Mouse (Mus musculus): ENCODE measurements around the gene Gm10203. TPM values are rescaled to one million over a fixed set of nuclear protein-coding genes. Genes with fewer than 3 reads are reported as not detected.

Gm10203 gene
- polyA plus RNA-seq, 1 experiment from 2014 or later = not detected

GRCm38 (mm10) chr6:149141393-149142173, 11.6 kb downstream of the Gm10203 start:
- DNase-seq (ENCODE audit: low spot score, missing footprints) = peak; percentile 97
- Histone ChIP-seq H3K27me3 (ENCODE audit: control insufficient read depth, insufficient read depth, low read length) (no peaks in the 10 kb centered on the region), H3K27ac (ENCODE audit: low read depth, low read length) (no peak overlapping the region), H3K4me2 (peak overlapping the region; percentile 59), H3K9me3 (ENCODE audit: control insufficient read depth, low read length) (no peaks in the 10 kb centered on the region), H3K4me3 (ENCODE audit: low read depth, low read length) (peak overlapping the region; percentile 39), H3K4me1 (ENCODE audit: control insufficient read depth, insufficient read depth, low read length) (0 out of 2 replicates have a peak, but pooled peaks cover 2% of the 10 kb centered on the region), H3K9ac (ENCODE audit: low read length) (peak overlapping the region; percentile 70), H3K36me3 (ENCODE audit: control insufficient read depth, insufficient read depth, low read length) (no peaks in the 10 kb centered on the region)
- 7% methylated on average over 36 of the region's 36 CpGs for WGBS
- peak; percentile 95 for ATAC-seq (ENCODE audit: low FRiP score)

DNA sequence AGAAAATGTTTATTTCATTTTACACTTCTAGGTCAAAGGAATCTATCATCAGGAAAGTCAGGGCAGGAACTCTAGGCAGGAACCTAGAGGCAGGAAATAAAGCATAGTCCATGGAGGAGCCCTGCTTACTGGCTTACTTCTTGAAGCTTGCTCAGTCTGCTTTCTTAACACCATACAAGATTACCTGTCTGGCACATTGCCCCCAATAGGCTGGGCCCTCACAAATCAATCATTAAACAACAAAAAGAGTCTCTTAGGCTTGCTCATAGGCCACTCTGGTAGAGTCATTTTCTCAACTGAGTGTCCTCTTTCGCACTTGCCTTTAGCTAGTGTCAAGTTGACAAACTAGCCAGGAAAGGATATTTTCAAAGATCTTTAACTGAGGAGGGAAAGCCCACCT, 15.2 kb downstream of the Gm10203 start:
- H3K27ac ChIP-seq (ENCODE audit: low read depth, low read length) = no peak overlapping the region
- WGBS = 87% methylated on average over 1 of the region's 1 CpGs
- H3K4me1 ChIP-seq (ENCODE audit: control insufficient read depth, insufficient read depth, low read length) = 0 out of 2 replicates have a peak, but pooled peaks cover 2% of the 10 kb centered on the region
- no peaks in the 10 kb centered on the region for H3K27me3 ChIP-seq (ENCODE audit: control insufficient read depth, insufficient read depth, low read length)
- H3K9me3 ChIP-seq (ENCODE audit: control insufficient read depth, low read length) = no peaks in the 10 kb centered on the region
- H3K4me2 ChIP-seq = no peak overlapping the region
- H3K36me3 ChIP-seq (ENCODE audit: control insufficient read depth, insufficient read depth, low read length) = no peaks in the 10 kb centered on the region
- H3K4me3 ChIP-seq (ENCODE audit: low read depth, low read length) = no peak overlapping the region
- H3K9ac ChIP-seq (ENCODE audit: low read length) = no peak overlapping the region
- ATAC-seq (ENCODE audit: low FRiP score) = no peak
- DNase-seq (ENCODE audit: low spot score, missing footprints) = no peak

- no peak overlapping the region for H3K9ac ChIP-seq (ENCODE audit: low read length)
- H3K36me3 ChIP-seq (ENCODE audit: control insufficient read depth, insufficient read depth, low read length) = no peaks in the 10 kb centered on the region
- no peak overlapping the region for H3K27ac ChIP-seq (ENCODE audit: low read depth, low read length)
- H3K27me3 ChIP-seq (ENCODE audit: control insufficient read depth, insufficient read depth, low read length) = no peaks in the 10 kb centered on the region
- DNase-seq (ENCODE audit: low spot score, missing footprints) (peak; percentile 75), ATAC-seq (ENCODE audit: low FRiP score) (no peak)
- 95% methylated on average over 7 of the region's 7 CpGs for WGBS
- H3K4me1 ChIP-seq (ENCODE audit: control insufficient read depth, insufficient read depth, low read length) = no peaks in the 10 kb centered on the region
- no peaks in the 10 kb centered on the region for H3K9me3 ChIP-seq (ENCODE audit: control insufficient read depth, low read length)
- H3K4me3 ChIP-seq (ENCODE audit: low read depth, low read length) = no peak overlapping the region
- H3K4me2 ChIP-seq = no peak overlapping the region
Measured at GRCm38 (mm10) chr6:149148436-149149229, 18.7 kb downstream of the Gm10203 start.

DNA sequence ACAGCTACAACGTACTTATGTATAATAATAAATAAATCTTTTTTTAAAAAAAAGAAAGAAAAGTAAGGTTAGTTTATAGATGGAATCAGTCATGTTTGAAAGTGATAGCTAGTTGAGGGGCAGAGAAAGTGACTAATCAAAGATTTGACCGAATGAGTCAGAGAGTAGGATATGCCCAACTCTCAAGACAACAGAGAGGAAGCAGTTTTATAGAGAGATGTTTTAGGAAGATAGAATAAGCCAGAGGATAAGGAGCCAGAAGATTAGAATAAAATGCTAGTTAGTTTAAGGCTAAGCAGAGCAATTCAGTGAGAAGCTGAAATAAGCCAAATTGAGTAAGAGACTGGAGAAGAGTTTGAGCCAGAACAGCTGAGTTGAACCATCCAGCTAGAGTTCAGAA, 22.1 kb downstream of the Gm10203 start:
- no peak for DNase-seq (ENCODE audit: low spot score, missing footprints)
- Histone ChIP-seq H3K4me2 (no peak overlapping the region), H3K9me3 (ENCODE audit: control insufficient read depth, low read length) (no peaks in the 10 kb centered on the region), H3K4me1 (ENCODE audit: control insufficient read depth, insufficient read depth, low read length) (peaks cover 8% of the 10 kb centered on the region), H3K4me3 (ENCODE audit: low read depth, low read length) (no peak overlapping the region), H3K9ac (ENCODE audit: low read length) (no peak overlapping the region), H3K27ac (ENCODE audit: low read depth, low read length) (no peak overlapping the region), H3K27me3 (ENCODE audit: control insufficient read depth, insufficient read depth, low read length) (no peaks in the 10 kb centered on the region), H3K36me3 (ENCODE audit: control insufficient read depth, insufficient read depth, low read length) (0 out of 2 replicates have a peak, but pooled peaks cover 3% of the 10 kb centered on the region)
- 100% methylated on average over 2 of the region's 2 CpGs for WGBS
- ATAC-seq (ENCODE audit: low FRiP score) = no peak

- peaks cover 8% of the 10 kb centered on the region for H3K4me1 ChIP-seq (ENCODE audit: control insufficient read depth, insufficient read depth, low read length)
- no peaks in the 10 kb centered on the region for H3K27me3 ChIP-seq (ENCODE audit: control insufficient read depth, insufficient read depth, low read length)
- H3K36me3 ChIP-seq (ENCODE audit: control insufficient read depth, insufficient read depth, low read length) = 0 out of 2 replicates have a peak, but pooled peaks cover 3% of the 10 kb centered on the region
- H3K27ac ChIP-seq (ENCODE audit: low read depth, low read length) = no peak overlapping the region
- H3K9ac ChIP-seq (ENCODE audit: low read length) = 0 out of 2 replicates have a peak overlapping the region, but pooled peaks have one; percentile 5
- H3K4me2 ChIP-seq = no peak overlapping the region
- H3K4me3 ChIP-seq (ENCODE audit: low read depth, low read length) = no peak overlapping the region
- DNase-seq (ENCODE audit: low spot score, missing footprints) (peak; percentile 14), ATAC-seq (ENCODE audit: low FRiP score) (peak; percentile 17; the same call in 1 of the 2 replicates)
- H3K9me3 ChIP-seq (ENCODE audit: control insufficient read depth, low read length) = no peaks in the 10 kb centered on the region
- 46% methylated on average over 6 of the region's 6 CpGs for WGBS
Measured at GRCm38 (mm10) chr6:149153473-149154115, 23.6 kb downstream of the Gm10203 start.

- Histone ChIP-seq H3K9ac (ENCODE audit: low read length) (0 out of 2 replicates have a peak overlapping the region, but pooled peaks have one; percentile 5), H3K36me3 (ENCODE audit: control insufficient read depth, insufficient read depth, low read length) (0 out of 2 replicates have a peak, but pooled peaks cover 3% of the 10 kb centered on the region)
- peak; percentile 52; the same call in 1 of the 2 replicates for ATAC-seq (ENCODE audit: low FRiP score)
Measured at GRCm38 (mm10) chr6:149154116-149155030, 24.4 kb downstream of the Gm10203 start.

GRCm38 (mm10) chr6:149155031-149155841, 25.3 kb downstream of the Gm10203 start:
- no peak for ATAC-seq (ENCODE audit: low FRiP score)
- Histone ChIP-seq H3K27me3 (ENCODE audit: control insufficient read depth, insufficient read depth, low read length) (no peaks in the 10 kb centered on the region), H3K36me3 (ENCODE audit: control insufficient read depth, insufficient read depth, low read length) (0 out of 2 replicates have a peak, but pooled peaks cover 3% of the 10 kb centered on the region), H3K27ac (ENCODE audit: low read depth, low read length) (no peak overlapping the region), H3K9ac (ENCODE audit: low read length) (no peak overlapping the region), H3K4me1 (ENCODE audit: control insufficient read depth, insufficient read depth, low read length) (peaks cover 8% of the 10 kb centered on the region), H3K4me3 (ENCODE audit: low read depth, low read length) (no peak overlapping the region), H3K9me3 (ENCODE audit: control insufficient read depth, low read length) (no peaks in the 10 kb centered on the region), H3K4me2 (no peak overlapping the region)
- DNase-seq (ENCODE audit: low spot score, missing footprints) = peak; percentile 76
- WGBS = 73% methylated on average over 3 of the region's 3 CpGs

More at GRCm38 (mm10) chr6:149154116-149155030, 24.4 kb downstream of the Gm10203 start:
- WGBS = 17% methylated on average over 8 of the region's 8 CpGs
- Histone ChIP-seq H3K27ac (ENCODE audit: low read depth, low read length) (no peak overlapping the region), H3K4me1 (ENCODE audit: control insufficient read depth, insufficient read depth, low read length) (peaks cover 8% of the 10 kb centered on the region), H3K4me2 (no peak overlapping the region), H3K4me3 (ENCODE audit: low read depth, low read length) (no peak overlapping the region), H3K27me3 (ENCODE audit: control insufficient read depth, insufficient read depth, low read length) (no peaks in the 10 kb centered on the region), H3K9me3 (ENCODE audit: control insufficient read depth, low read length) (no peaks in the 10 kb centered on the region)
- DNase-seq (ENCODE audit: low spot score, missing footprints) = peak; percentile 84
